Mouse (Mus musculus) skeletal muscle tissue, postnatal 0 days (tissue): ENCODE results near the gene Tcp11. TPM values are rescaled to one million over a fixed set of nuclear protein-coding genes. Genes with fewer than 3 reads are reported as not detected.

Experiments used
- polyA plus RNA-seq: library from polyadenylated mRNA; unstranded; fragments of >200 nt; fragmentation: Nextera tagmentation; extraction: Ambion mirVana; gene quantifications from 2 replicates; pipeline ENCODE4 v1.2.1, GENCODE M21; 2015

Tcp11 gene
- 0.46 and 0.73 TPM in 2 replicates for polyA plus RNA-seq

DNA sequence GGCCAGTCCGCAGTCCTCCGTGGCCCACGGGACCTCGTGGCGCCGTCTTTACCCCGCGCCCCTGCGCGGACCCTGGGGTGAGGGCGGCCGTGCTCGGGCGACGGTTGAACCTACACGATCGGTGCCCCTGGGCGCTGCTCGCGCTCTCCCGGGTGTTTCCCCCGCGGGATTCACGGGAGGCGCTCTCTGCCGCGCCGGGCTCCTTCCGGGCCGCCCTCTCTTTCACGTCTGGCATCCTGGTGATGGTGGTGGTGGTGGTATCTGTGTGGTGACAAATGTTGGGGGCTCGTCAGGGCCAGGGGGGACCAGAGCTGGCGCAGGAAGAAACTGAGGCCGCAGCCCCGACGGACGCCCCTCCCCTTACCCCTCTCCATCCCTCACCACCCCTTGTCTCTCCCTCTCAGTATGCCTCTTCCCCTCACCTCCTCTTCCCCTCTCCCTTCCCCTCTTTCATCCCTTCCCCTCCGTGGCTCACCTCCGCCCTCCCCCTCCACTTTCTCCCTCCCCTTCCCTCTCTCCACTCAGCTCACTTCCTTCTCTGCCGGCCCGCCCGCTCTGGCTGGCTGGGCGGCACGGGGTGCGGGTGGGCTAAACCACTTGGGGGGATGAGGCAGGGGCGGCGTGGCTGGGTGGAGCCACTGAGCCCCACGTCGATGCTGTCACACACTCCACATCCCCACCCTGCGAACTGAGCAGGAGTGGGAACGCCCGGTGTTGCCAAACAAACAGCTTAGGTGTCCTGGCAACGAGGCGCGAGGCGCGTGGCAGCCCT is at the start of gene Tcp11:
TSS of gene Tcp11 (minus strand) at position 595 of the 772 bp plus-strand sequence.

Other genes with a start within 250 kb of the Tcp11 start
- 171 and 183 TPM in 2 replicates for gene Snrpc, start 242.5 kb downstream of the Tcp11 start, polyA plus RNA-seq
- 2.4 and 2.5 TPM in 2 replicates for gene Uhrf1bp1, start 224.2 kb downstream of the Tcp11 start, polyA plus RNA-seq
- gene Anks1, start 171.3 kb downstream of the Tcp11 start, polyA plus RNA-seq: 12.2 and 12.6 TPM in 2 replicates
- 38.0 and 43.0 TPM in 2 replicates for gene Taf11, start 170.8 kb downstream of the Tcp11 start, polyA plus RNA-seq
- gene Scube3, start 61.5 kb upstream of the Tcp11 start, polyA plus RNA-seq: 0.65 and 0.74 TPM in 2 replicates
- 16.8 and 19.2 TPM in 2 replicates for gene Zfp523, start 96.5 kb upstream of the Tcp11 start, polyA plus RNA-seq
- 2.8 and 4.4 TPM in 2 replicates for gene Def6, start 127.1 kb upstream of the Tcp11 start, polyA plus RNA-seq
- 1.9 TPM in 2 replicates for gene Ppard, start 152.1 kb upstream of the Tcp11 start, polyA plus RNA-seq
- 18.4 and 18.5 TPM in 2 replicates for gene Fance, start 232.9 kb upstream of the Tcp11 start, polyA plus RNA-seq
- gene Rpl10a, start 247.8 kb upstream of the Tcp11 start, polyA plus RNA-seq: 337 and 400 TPM in 2 replicates